Mouse (Mus musculus) kidney, embryonic 14.5 days (tissue): ENCODE data around the gene Gabbr2. TPM values are rescaled to one million over a fixed set of nuclear protein-coding genes. Genes with fewer than 3 reads are reported as not detected.

Experiments used
- ATAC-seq: fragments of 200-750 bp; cut with Nextera tagmentation; 2 replicates; pipeline ENCODE4 v1.8.0; 2017; ENCODE audit warnings: moderate number of reproducible peaks, mild to moderate bottlenecking, moderate TSS enrichment, moderate library complexity; ENCODE audit not compliant: low FRiP score, low TSS enrichment
- H3K27ac ChIP-seq: fragments of 300-500 bp; sonication (generic); 2 replicates; pipeline ENCODE4 v1.5.1; 2014; ENCODE audit warnings: low read depth, mild to moderate bottlenecking, low read length, moderate library complexity, mixed read lengths
- H3K27me3 ChIP-seq: fragments of 300-500 bp; sonication (generic); 2 replicates; pipeline ENCODE4 v1.6.1; 2014; ENCODE audit warnings: mild to moderate bottlenecking, low read length; ENCODE audit not compliant: control insufficient read depth, insufficient read depth
- H3K36me3 ChIP-seq: fragments of 300-500 bp; sonication (generic); 2 replicates; pipeline ENCODE4 v1.6.1; 2014; ENCODE audit warnings: low read length, mixed read lengths; ENCODE audit not compliant: control insufficient read depth, insufficient read depth
- H3K4me1 ChIP-seq: fragments of 300-500 bp; sonication (generic); 2 replicates; pipeline ENCODE4 v1.6.1; 2014; ENCODE audit warnings: low read length, mixed read lengths; ENCODE audit not compliant: control insufficient read depth, insufficient read depth
- H3K4me2 ChIP-seq: fragments of 300-500 bp; sonication (generic); replicated peaks from 2 replicates; pipeline ENCODE4 v1.6.1; 2014; ENCODE audit warnings: low read depth, mild to moderate bottlenecking, low read length
- H3K4me3 ChIP-seq: fragments of 300-500 bp; sonication (generic); 2 replicates; pipeline ENCODE4 v1.5.1; 2014; ENCODE audit warnings: mild to moderate bottlenecking, low read length
- H3K9ac ChIP-seq: fragments of 300-500 bp; sonication (generic); 2 replicates; pipeline ENCODE4 v1.6.1; 2014; ENCODE audit warnings: low read depth, mild to moderate bottlenecking, low read length, moderate library complexity
- H3K9me3 ChIP-seq: fragments of 300-500 bp; sonication (generic); 2 replicates; pipeline ENCODE4 v1.6.1; 2016; ENCODE audit warnings: low read length; ENCODE audit not compliant: control insufficient read depth
- WGBS: fragments of 180-500 bp; shearing (Covaris S2); extraction: QIAGEN DNeasy Blood & Tissue Kit; methylation state at CpG from one replicate; pipeline ENCODE4 v1.1.7; 2014; 5-methylcytosine and 5-hydroxymethylcytosine counted together
- polyA plus RNA-seq: library from polyadenylated mRNA; unstranded; fragments of >200 nt; fragmentation: Nextera tagmentation; extraction: Ambion mirVana; gene quantifications from 2 replicates; pipeline ENCODE4 v1.2.1, GENCODE M21; 2014

Gene Gabbr2
- polyA plus RNA-seq, 1 experiment from 2014 or later, result 0.43 TPM

GRCm38 (mm10) chr4:46821709-46822108, 170.0 kb downstream of the Gabbr2 start:
- Histone ChIP-seq H3K9ac (no peak overlapping the region), H3K4me2 (no peak overlapping the region), H3K4me1 (0 out of 2 replicates have a peak, but pooled peaks cover 4% of the 10 kb centered on the region), H3K36me3 (no peaks in the 10 kb centered on the region), H3K4me3 (no peak overlapping the region), H3K27ac (no peak overlapping the region), H3K9me3 (no peaks in the 10 kb centered on the region), H3K27me3 (no peaks in the 10 kb centered on the region)
- ATAC-seq, result no peak
- WGBS, result 88% methylated on average over 11 of the region's 11 CpGs

- no peaks in the 10 kb centered on the region for H3K4me1 ChIP-seq
- no peak overlapping the region for H3K9ac ChIP-seq
- H3K27ac ChIP-seq, result no peak overlapping the region
- 81% methylated on average over 4 of the region's 4 CpGs for WGBS
- no peaks in the 10 kb centered on the region for H3K36me3 ChIP-seq
- no peak overlapping the region for H3K4me3 ChIP-seq
- H3K27me3 ChIP-seq, result no peaks in the 10 kb centered on the region
- no peak overlapping the region for H3K4me2 ChIP-seq
- no peak; the same call in 1 of the 2 replicates for ATAC-seq
- no peaks in the 10 kb centered on the region for H3K9me3 ChIP-seq
These were observed 176.7 kb downstream of the Gabbr2 start for GRCm38 (mm10) chr4:46814954-46815353.

DNA sequence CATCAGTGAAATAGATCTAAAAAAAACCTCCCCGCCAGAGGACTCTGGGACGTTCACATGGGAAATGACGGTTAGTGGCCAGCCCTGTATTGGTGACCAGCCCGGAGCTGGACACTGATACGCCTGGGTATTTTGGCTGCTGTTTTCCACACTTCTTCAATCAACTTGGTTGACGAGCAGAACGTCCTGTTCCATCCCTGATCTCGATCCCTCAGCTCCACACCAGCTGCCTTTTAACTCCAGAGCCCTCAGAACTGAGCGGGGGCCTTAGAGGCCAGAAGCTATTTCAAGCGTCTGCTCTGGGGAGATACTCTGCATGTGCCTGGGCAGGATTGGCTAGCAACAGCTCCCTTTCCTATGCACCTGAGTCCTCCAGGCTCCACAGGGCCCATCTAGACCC, 177.4 kb downstream of the Gabbr2 start:
- no peak for ATAC-seq
- WGBS, result 81% methylated on average over 10 of the region's 10 CpGs
- Histone ChIP-seq H3K27me3 (no peaks in the 10 kb centered on the region), H3K4me1 (no peaks in the 10 kb centered on the region), H3K36me3 (no peaks in the 10 kb centered on the region), H3K27ac (no peak overlapping the region), H3K9me3 (no peaks in the 10 kb centered on the region), H3K9ac (no peak overlapping the region), H3K4me3 (no peak overlapping the region), H3K4me2 (no peak overlapping the region)

- Histone ChIP-seq H3K27me3 (no peaks in the 10 kb centered on the region), H3K9ac (no peak overlapping the region), H3K4me1 (no peaks in the 10 kb centered on the region), H3K4me2 (no peak overlapping the region), H3K4me3 (no peak overlapping the region), H3K36me3 (no peaks in the 10 kb centered on the region), H3K27ac (no peak overlapping the region), H3K9me3 (no peaks in the 10 kb centered on the region)
- 75% methylated on average over 5 of the region's 5 CpGs for WGBS
- no peak for ATAC-seq
These were observed 180.5 kb downstream of the Gabbr2 start for GRCm38 (mm10) chr4:46811165-46811564.

GRCm38 (mm10) chr4:46806876-46807275, 184.8 kb downstream of the Gabbr2 start:
- Histone ChIP-seq H3K4me3 (no peak overlapping the region), H3K36me3 (no peaks in the 10 kb centered on the region), H3K27ac (no peak overlapping the region), H3K9ac (no peak overlapping the region), H3K9me3 (no peaks in the 10 kb centered on the region), H3K4me2 (no peak overlapping the region), H3K27me3 (no peaks in the 10 kb centered on the region; the same call in 1 of the 2 replicates), H3K4me1 (no peaks in the 10 kb centered on the region)
- 80% methylated on average over 1 of the region's 1 CpGs for WGBS
- ATAC-seq, result no peak

- Histone ChIP-seq H3K4me2 (no peak overlapping the region), H3K27me3 (no peaks in the 10 kb centered on the region; the same call in 1 of the 2 replicates), H3K27ac (no peak overlapping the region), H3K4me3 (no peak overlapping the region), H3K36me3 (no peaks in the 10 kb centered on the region), H3K9ac (no peak overlapping the region), H3K9me3 (no peaks in the 10 kb centered on the region), H3K4me1 (no peaks in the 10 kb centered on the region)
- no peak for ATAC-seq
- WGBS, result 34% methylated on average over 3 of the region's 3 CpGs
These were observed 185.8 kb downstream of the Gabbr2 start for GRCm38 (mm10) chr4:46805910-46806309.

- no peak overlapping the region for H3K27ac ChIP-seq
- no peak overlapping the region for H3K4me3 ChIP-seq
- no peaks in the 10 kb centered on the region; the same call in 1 of the 2 replicates for H3K27me3 ChIP-seq
- WGBS, result 82% methylated on average over 7 of the region's 7 CpGs
- no peaks in the 10 kb centered on the region for H3K36me3 ChIP-seq
- H3K4me2 ChIP-seq, result no peak overlapping the region
- no peak overlapping the region for H3K9ac ChIP-seq
- ATAC-seq, result no peak
- H3K9me3 ChIP-seq, result no peaks in the 10 kb centered on the region
- no peaks in the 10 kb centered on the region for H3K4me1 ChIP-seq
These were observed 189.3 kb downstream of the Gabbr2 start for GRCm38 (mm10) chr4:46802386-46802785.

DNA sequence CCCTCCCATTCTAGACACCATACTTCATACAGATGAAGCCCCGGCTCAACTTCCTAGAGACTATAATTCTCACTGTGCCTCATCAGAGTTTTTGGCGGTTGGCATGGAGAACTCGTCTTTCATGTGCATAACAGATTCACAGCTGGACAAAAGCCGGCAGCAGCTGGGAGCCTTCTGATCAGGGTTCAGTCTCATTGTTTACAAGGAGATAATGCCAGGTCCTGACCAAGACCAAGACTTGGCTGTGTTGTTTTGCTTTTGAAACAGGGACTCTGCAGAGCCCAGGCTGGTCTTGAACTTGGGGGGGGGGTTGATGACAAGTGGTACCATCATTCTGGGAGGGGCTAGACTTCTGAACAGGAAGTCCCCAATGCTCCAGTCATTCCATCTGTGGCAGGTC, 191.8 kb downstream of the Gabbr2 start:
- Histone ChIP-seq H3K4me3 (no peak overlapping the region), H3K27me3 (no peaks in the 10 kb centered on the region; the same call in 1 of the 2 replicates), H3K4me2 (no peak overlapping the region), H3K27ac (no peak overlapping the region), H3K36me3 (no peaks in the 10 kb centered on the region), H3K4me1 (no peaks in the 10 kb centered on the region), H3K9ac (no peak overlapping the region), H3K9me3 (no peaks in the 10 kb centered on the region)
- 37% methylated on average over 4 of the region's 4 CpGs for WGBS
- no peak for ATAC-seq

DNA sequence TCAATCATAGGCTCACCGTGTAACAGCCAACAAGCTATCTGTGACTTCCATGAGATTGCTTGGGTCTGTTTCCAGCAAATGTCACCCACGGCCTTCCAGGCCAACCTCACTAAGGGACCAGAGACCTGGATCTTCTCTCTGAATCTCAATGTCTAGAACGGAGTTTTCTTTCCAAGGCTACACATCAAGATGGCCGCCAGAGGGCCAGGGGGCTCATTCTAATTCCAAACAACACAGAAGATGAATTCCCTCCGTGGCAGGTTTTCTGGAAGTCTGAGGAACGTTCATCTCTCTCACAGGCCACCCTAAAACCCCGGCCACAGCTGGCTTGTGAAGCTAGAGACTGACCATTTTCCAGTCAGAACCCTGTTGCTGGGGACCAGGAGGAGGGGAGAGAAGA, 196.0 kb downstream of the Gabbr2 start:
- H3K27me3 ChIP-seq, result no peaks in the 10 kb centered on the region
- ATAC-seq, result no peak
- no peak overlapping the region for H3K4me2 ChIP-seq
- H3K4me3 ChIP-seq, result no peak overlapping the region
- H3K27ac ChIP-seq, result no peak overlapping the region
- no peaks in the 10 kb centered on the region for H3K36me3 ChIP-seq
- 55% methylated on average over 7 of the region's 7 CpGs for WGBS
- no peaks in the 10 kb centered on the region; the same call in 1 of the 2 replicates for H3K4me1 ChIP-seq
- no peak overlapping the region for H3K9ac ChIP-seq
- no peaks in the 10 kb centered on the region for H3K9me3 ChIP-seq
